Mouse (Mus musculus): ENCODE measurements around the gene Clnk. TPM values are rescaled to one million over a fixed set of nuclear protein-coding genes. Genes with fewer than 3 reads are reported as not detected.

Gene Clnk
- polyA plus RNA-seq, 1 experiment from 2014 or later, result 0.12 TPM

- ATAC-seq (ENCODE audit: low read depth), result no peak
- Histone ChIP-seq H3K9me3 (ENCODE audit: control insufficient read depth, low read length) (no peaks in the 10 kb centered on the region), H3K4me2 (ENCODE audit: low read depth, low read length) (no peak overlapping the region), H3K27ac (ENCODE audit: low read depth, low read length) (no peak overlapping the region), H3K4me1 (ENCODE audit: control insufficient read depth, insufficient read depth, low read length) (no peaks in the 10 kb centered on the region), H3K9ac (replicated peaks; ENCODE audit: low read depth, low read length) (no peak overlapping the region), H3K36me3 (ENCODE audit: control insufficient read depth, insufficient read depth, low read length) (no peaks in the 10 kb centered on the region), H3K27me3 (ENCODE audit: control insufficient read depth, insufficient read depth, low read length) (no peaks in the 10 kb centered on the region), H3K4me3 (ENCODE audit: low read depth, low read length) (no peak overlapping the region)
- 67% methylated on average over 1 of the region's 1 CpGs for WGBS
These were observed 4.8 kb upstream of the Clnk start for GRCm38 (mm10) chr5:38881416-38881727.

GRCm38 (mm10) chr5:38879989-38880706 lies 3.5 kb upstream of the Clnk start:
- H3K4me3 ChIP-seq (ENCODE audit: low read depth, low read length), result no peak overlapping the region
- H3K4me2 ChIP-seq (ENCODE audit: low read depth, low read length), result no peak overlapping the region
- peak; percentile 76 for ATAC-seq (ENCODE audit: low read depth)
- no peak overlapping the region for H3K9ac ChIP-seq (replicated peaks; ENCODE audit: low read depth, low read length)
- H3K27me3 ChIP-seq (ENCODE audit: control insufficient read depth, insufficient read depth, low read length), result no peaks in the 10 kb centered on the region
- H3K27ac ChIP-seq (ENCODE audit: low read depth, low read length), result no peak overlapping the region
- no peaks in the 10 kb centered on the region for H3K36me3 ChIP-seq (ENCODE audit: control insufficient read depth, insufficient read depth, low read length)
- 34% methylated on average over 11 of the region's 11 CpGs for WGBS
- H3K9me3 ChIP-seq (ENCODE audit: control insufficient read depth, low read length), result no peaks in the 10 kb centered on the region
- no peaks in the 10 kb centered on the region for H3K4me1 ChIP-seq (ENCODE audit: control insufficient read depth, insufficient read depth, low read length)

GRCm38 (mm10) chr5:38875403-38875802 lies 1.2 kb downstream of the Clnk start:
- H3K4me1 ChIP-seq (ENCODE audit: control insufficient read depth, insufficient read depth, low read length), result no peaks in the 10 kb centered on the region
- H3K27me3 ChIP-seq (ENCODE audit: control insufficient read depth, insufficient read depth, low read length), result no peaks in the 10 kb centered on the region
- H3K4me3 ChIP-seq (ENCODE audit: low read depth, low read length), result no peak overlapping the region
- WGBS, result 27% methylated on average over 3 of the region's 3 CpGs
- H3K9me3 ChIP-seq (ENCODE audit: control insufficient read depth, low read length), result no peaks in the 10 kb centered on the region
- 0 out of 2 replicates have a peak, but pooled peaks have one; percentile 38 for ATAC-seq (ENCODE audit: low read depth)
- no peak overlapping the region for H3K27ac ChIP-seq (ENCODE audit: low read depth, low read length)
- no peak overlapping the region for H3K9ac ChIP-seq (replicated peaks; ENCODE audit: low read depth, low read length)
- no peak overlapping the region for H3K4me2 ChIP-seq (ENCODE audit: low read depth, low read length)
- H3K36me3 ChIP-seq (ENCODE audit: control insufficient read depth, insufficient read depth, low read length), result no peaks in the 10 kb centered on the region

- no peak overlapping the region for H3K27ac ChIP-seq (ENCODE audit: low read depth, low read length)
- no peak overlapping the region for H3K9ac ChIP-seq (replicated peaks; ENCODE audit: low read depth, low read length)
- no peak overlapping the region for H3K4me3 ChIP-seq (ENCODE audit: low read depth, low read length)
- H3K9me3 ChIP-seq (ENCODE audit: control insufficient read depth, low read length), result no peaks in the 10 kb centered on the region
- no peaks in the 10 kb centered on the region for H3K27me3 ChIP-seq (ENCODE audit: control insufficient read depth, insufficient read depth, low read length)
- ATAC-seq (ENCODE audit: low read depth), result no peak
- H3K36me3 ChIP-seq (ENCODE audit: control insufficient read depth, insufficient read depth, low read length), result no peaks in the 10 kb centered on the region
- H3K4me1 ChIP-seq (ENCODE audit: control insufficient read depth, insufficient read depth, low read length), result no peaks in the 10 kb centered on the region
- H3K4me2 ChIP-seq (ENCODE audit: low read depth, low read length), result no peak overlapping the region
- WGBS, result 44% methylated on average over 1 of the region's 1 CpGs
These were observed 1.7 kb downstream of the Clnk start for GRCm38 (mm10) chr5:38874931-38875330.

GRCm38 (mm10) chr5:38872906-38873305 lies 3.7 kb downstream of the Clnk start:
- WGBS, result 98% methylated on average over 3 of the region's 3 CpGs
- no peaks in the 10 kb centered on the region for H3K9me3 ChIP-seq (ENCODE audit: control insufficient read depth, low read length)

GRCm38 (mm10) chr5:38871591-38871990 lies 5.0 kb downstream of the Clnk start:
- no peak for ATAC-seq (ENCODE audit: low read depth)
- no peaks in the 10 kb centered on the region for H3K9me3 ChIP-seq (ENCODE audit: control insufficient read depth, low read length)
- no peak overlapping the region for H3K9ac ChIP-seq (replicated peaks; ENCODE audit: low read depth, low read length)
- no peak overlapping the region for H3K4me3 ChIP-seq (ENCODE audit: low read depth, low read length)
- 72% methylated on average over 2 of the region's 2 CpGs for WGBS
- H3K27me3 ChIP-seq (ENCODE audit: control insufficient read depth, insufficient read depth, low read length), result no peaks in the 10 kb centered on the region
- H3K36me3 ChIP-seq (ENCODE audit: control insufficient read depth, insufficient read depth, low read length), result no peaks in the 10 kb centered on the region
- no peak overlapping the region for H3K4me2 ChIP-seq (ENCODE audit: low read depth, low read length)
- H3K27ac ChIP-seq (ENCODE audit: low read depth, low read length), result no peak overlapping the region
- H3K4me1 ChIP-seq (ENCODE audit: control insufficient read depth, insufficient read depth, low read length), result no peaks in the 10 kb centered on the region

More at GRCm38 (mm10) chr5:38872906-38873305, 3.7 kb downstream of the Clnk start:
- no peaks in the 10 kb centered on the region for H3K4me1 ChIP-seq (ENCODE audit: control insufficient read depth, insufficient read depth, low read length)
- no peaks in the 10 kb centered on the region for H3K36me3 ChIP-seq (ENCODE audit: control insufficient read depth, insufficient read depth, low read length)
- H3K4me3 ChIP-seq (ENCODE audit: low read depth, low read length), result no peak overlapping the region
- ATAC-seq (ENCODE audit: low read depth), result no peak
- no peak overlapping the region for H3K27ac ChIP-seq (ENCODE audit: low read depth, low read length)
- no peak overlapping the region for H3K4me2 ChIP-seq (ENCODE audit: low read depth, low read length)
- no peaks in the 10 kb centered on the region for H3K27me3 ChIP-seq (ENCODE audit: control insufficient read depth, insufficient read depth, low read length)
- H3K9ac ChIP-seq (replicated peaks; ENCODE audit: low read depth, low read length), result no peak overlapping the region

- WGBS, result 79% methylated on average over 12 of the region's 12 CpGs
- no peak overlapping the region for H3K4me3 ChIP-seq (ENCODE audit: low read depth, low read length)
- no peaks in the 10 kb centered on the region for H3K27me3 ChIP-seq (ENCODE audit: control insufficient read depth, insufficient read depth, low read length)
- H3K4me2 ChIP-seq (ENCODE audit: low read depth, low read length), result no peak overlapping the region
- ATAC-seq (ENCODE audit: low read depth), result no peak
- no peaks in the 10 kb centered on the region for H3K4me1 ChIP-seq (ENCODE audit: control insufficient read depth, insufficient read depth, low read length)
- no peaks in the 10 kb centered on the region for H3K36me3 ChIP-seq (ENCODE audit: control insufficient read depth, insufficient read depth, low read length)
- no peaks in the 10 kb centered on the region for H3K9me3 ChIP-seq (ENCODE audit: control insufficient read depth, low read length)
- no peak overlapping the region for H3K27ac ChIP-seq (ENCODE audit: low read depth, low read length)
- H3K9ac ChIP-seq (replicated peaks; ENCODE audit: low read depth, low read length), result no peak overlapping the region
These were observed 6.1 kb downstream of the Clnk start for GRCm38 (mm10) chr5:38870485-38870884.

GRCm38 (mm10) chr5:38869976-38870375 lies 6.6 kb downstream of the Clnk start:
- no peaks in the 10 kb centered on the region for H3K36me3 ChIP-seq (ENCODE audit: control insufficient read depth, insufficient read depth, low read length)
- no peaks in the 10 kb centered on the region for H3K9me3 ChIP-seq (ENCODE audit: control insufficient read depth, low read length)
- no peak overlapping the region for H3K27ac ChIP-seq (ENCODE audit: low read depth, low read length)
- H3K4me2 ChIP-seq (ENCODE audit: low read depth, low read length), result no peak overlapping the region
- H3K27me3 ChIP-seq (ENCODE audit: control insufficient read depth, insufficient read depth, low read length), result no peaks in the 10 kb centered on the region
- no peak overlapping the region for H3K4me3 ChIP-seq (ENCODE audit: low read depth, low read length)
- WGBS, result 89% methylated on average over 9 of the region's 9 CpGs
- no peak overlapping the region for H3K9ac ChIP-seq (replicated peaks; ENCODE audit: low read depth, low read length)
- H3K4me1 ChIP-seq (ENCODE audit: control insufficient read depth, insufficient read depth, low read length), result no peaks in the 10 kb centered on the region
- no peak for ATAC-seq (ENCODE audit: low read depth)

- Histone ChIP-seq H3K9me3 (ENCODE audit: control insufficient read depth, low read length) (no peaks in the 10 kb centered on the region), H3K27ac (ENCODE audit: low read depth, low read length) (no peak overlapping the region), H3K36me3 (ENCODE audit: control insufficient read depth, insufficient read depth, low read length) (no peaks in the 10 kb centered on the region), H3K4me2 (ENCODE audit: low read depth, low read length) (no peak overlapping the region), H3K4me1 (ENCODE audit: control insufficient read depth, insufficient read depth, low read length) (no peaks in the 10 kb centered on the region), H3K9ac (replicated peaks; ENCODE audit: low read depth, low read length) (no peak overlapping the region), H3K27me3 (ENCODE audit: control insufficient read depth, insufficient read depth, low read length) (no peaks in the 10 kb centered on the region), H3K4me3 (ENCODE audit: low read depth, low read length) (no peak overlapping the region)
- ATAC-seq (ENCODE audit: low read depth), result no peak
- 92% methylated on average over 6 of the region's 6 CpGs for WGBS
These were observed 12.0 kb downstream of the Clnk start for GRCm38 (mm10) chr5:38864624-38865023.
